In the genomic region with DNA sequence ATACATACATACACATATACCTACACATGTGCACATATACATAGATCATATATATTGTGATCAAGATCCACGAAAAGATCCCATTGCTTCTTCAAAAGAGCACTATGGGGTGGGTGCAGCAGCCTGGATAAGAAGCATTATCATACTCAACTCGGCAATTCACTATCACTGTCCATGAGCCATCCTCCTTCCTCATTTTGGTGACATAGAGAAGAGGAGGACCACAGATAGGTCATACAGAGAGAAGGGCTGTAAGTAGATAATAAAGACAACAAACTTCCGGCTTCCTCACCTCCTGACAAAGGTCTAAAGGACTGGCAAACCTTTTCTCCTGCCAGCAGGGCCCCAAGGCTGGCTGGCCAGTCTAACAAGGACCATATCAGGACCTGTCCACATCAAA, we compare ENCODE assay signal across 18 mouse cellular contexts.
A peak's percentile ranks its signal among the peaks of the same experiment; 100 is the strongest.
DNase-seq lines count a peak whose midpoint lies in the region; TF ChIP-seq lines count a peak whose summit lies in the region.
"Had no signal": no experiment of that assay in that cellular context is flagged by ENCODE, and none has a peak within 500 bp of the region (broad histone marks: within the 10 kb centered on the region; RNA-seq: fewer than 3 reads in every experiment).

No protein-coding gene starts in this region.

- no peak for TF ChIP-seq CTCF in MEL (IDR thresholded peaks at IDR 0.05 in 2 of 3, conservative IDR thresholded peaks at IDR 0.05 in 1 of 3; ENCODE audit: control insufficient read depth in 1 of 3, insufficient read depth in 1 of 3, low read depth in 2 of 3, low read length in 3 of 3, poor library complexity in 1 of 3, severe bottlenecking in 1 of 3)

- DNase-seq in MEL (ENCODE audit: low read depth, low spot score) (peak; percentile 66), MEL-GATA-1-ER (ENCODE audit: extremely low read depth, low read depth) (peak; percentile 67)
- no peak for DNase-seq in adrenal gland, postnatal 36 days
- no peak for DNase-seq in thymus, postnatal 25 days
- DNase-seq: adrenal gland, adult 2 months; adrenal gland, adult 8-10 months; adrenal gland, postnatal 10 days; adrenal gland, postnatal 14 days; adrenal gland, postnatal 25 days; B cell, adult 2 months; cerebellum, adult 11 months; cerebellum, adult 11-12 months; cerebellum, adult 18-20 months; cerebellum, adult 2 months; cerebellum, adult 8-10 months; cerebellum, adult 9-10 months had no signal

- no peaks in the 10 kb centered on the region for H3K9me3 ChIP-seq in MEL (replicated peaks; ENCODE audit: insufficient read depth, low read length)
- H3K9me3 ChIP-seq: G1E had no signal

- H3K9ac ChIP-seq in MEL (ENCODE audit: control insufficient read depth, low read depth, low read length, poor library complexity, severe bottlenecking) = no peak overlapping the region

- no peak overlapping the region for H3K27ac ChIP-seq in MEL (ENCODE audit: control insufficient read depth, low read depth, low read length)

- TF ChIP-seq EP300 in MEL (IDR thresholded peaks at IDR 0.05; ENCODE audit: low read depth in 1 of 2, low read length in 2 of 2) = peak; percentile 54 to 65; a peak in 3 of 4 replicates

- H3K79me2 ChIP-seq in MEL (ENCODE audit: control insufficient read depth, insufficient read depth, low read length, poor library complexity) = no peaks in the 10 kb centered on the region

- H3K27me3 ChIP-seq in MEL (ENCODE audit: control insufficient read depth in 1 of 2, insufficient read depth in 2 of 2, low read length in 2 of 2) = no peaks in the 10 kb centered on the region
- H3K27me3 ChIP-seq: CH12.LX had no signal

- H3K4me3 ChIP-seq in MEL (ENCODE audit: control insufficient read depth in 1 of 2, insufficient read depth in 1 of 2, low read depth in 2 of 2, low read length in 2 of 2) = no peak overlapping the region

- TF ChIP-seq RAD21 in MEL (IDR thresholded peaks at IDR 0.05; ENCODE audit: low read depth, low read length) = no peak

- H3K36me3 ChIP-seq in MEL (ENCODE audit: control insufficient read depth in 1 of 2, insufficient read depth in 2 of 2, low read length in 2 of 2) = peaks cover 0 to 4% of the 10 kb centered on the region in 2 experiments; a peak in 1 of 4 replicates
- H3K36me3 ChIP-seq: G1E had no signal

- TF ChIP-seq POLR2A in MEL (IDR thresholded peaks at IDR 0.05; ENCODE audit: control insufficient read depth in 1 of 2, insufficient read depth in 1 of 2, low read depth in 1 of 2, low read length in 2 of 2, poor library complexity in 1 of 2) = no peak

- H3K4me1 ChIP-seq in MEL (ENCODE audit: control insufficient read depth in 1 of 2, insufficient read depth in 2 of 2, low read length in 2 of 2) = peaks cover 0 to 5% of the 10 kb centered on the region in 2 experiments; a peak in 1 of 4 replicates

TF ChIP-seq in MEL, 35 proteins besides CTCF, POLR2A, EP300 and RAD21:
- TF ChIP-seq TCF12 (IDR thresholded peaks at IDR 0.05; ENCODE audit: low read depth, low read length) (0 out of 2 replicates have a peak, but pooled peaks have one; percentile 19), MAFK (IDR thresholded peaks at IDR 0.05; ENCODE audit: borderline replicate concordance, low read depth, low read length) (no peak), GATA1 (IDR thresholded peaks at IDR 0.05; ENCODE audit: low read depth, low read length) (peak; percentile 74)
TF ChIP-seq in MEL: peak in this region for 2.

Comparison
In these comparisons a context has a peak if more than half of its experiments do, and no peak if none do; other contexts are left out.
1. DNase-seq: peak in MEL (single experiment) and MEL-GATA-1-ER (single experiment); none in adrenal gland, postnatal 36 days (0 of 2) and thymus, postnatal 25 days (single experiment).